Mouse (Mus musculus) myocyte (in vitro differentiated cells): ENCODE data around the gene Dync1h1. TPM values are rescaled to one million over a fixed set of nuclear protein-coding genes. Genes with fewer than 3 reads are reported as not detected.
A peak's percentile ranks its signal among the peaks of the same experiment; 100 is the strongest.
"Not testable (repeated sequence)": the region's sequence is repeated elsewhere in the genome, so short reads cannot be mapped to it uniquely, and the experiment has no call there.

Experiments
- H3K27me3 ChIP-seq: one replicate; pipeline ENCODE4 v1.6.1; 2011; ENCODE audit not compliant: control insufficient read depth, insufficient read depth, insufficient read length
- H3K36me3 ChIP-seq: one replicate; pipeline ENCODE4 v1.6.1; 2011; ENCODE audit not compliant: control insufficient read depth, insufficient read depth
- H3K4me2 ChIP-seq: one replicate; pipeline ENCODE4 v1.6.1; 2011; ENCODE audit warnings: low read depth, control low read depth
- H3K4me3 ChIP-seq: one replicate; pipeline ENCODE4 v1.5.1; 2011; ENCODE audit warnings: mild to moderate bottlenecking, control low read depth, moderate library complexity
- H3K79me2 ChIP-seq: one replicate; pipeline ENCODE4 v1.6.1; 2011; ENCODE audit not compliant: control insufficient read depth, insufficient read depth
- H3ac ChIP-seq: one replicate; pipeline ENCODE4 v1.6.1; 2011; ENCODE audit not compliant: control insufficient read depth, insufficient read length
- CEBPB ChIP-seq: IDR thresholded peaks from 2 replicates; pipeline ENCODE4 v1.6.1; 2011; ENCODE audit warnings: mild to moderate bottlenecking, moderate library complexity; ENCODE audit not compliant: poor library complexity, insufficient read depth, severe bottlenecking
- E2F4 ChIP-seq: IDR thresholded peaks from one replicate; pipeline ENCODE4 v1.6.1; 2011; ENCODE audit warnings: mild to moderate bottlenecking, control low read depth, moderate library complexity; ENCODE audit not compliant: insufficient read depth
- MAX ChIP-seq: IDR thresholded peaks from one replicate; pipeline ENCODE4 v1.6.1; 2011; ENCODE audit warnings: low read depth, mild to moderate bottlenecking, control low read depth
- MYOD1 ChIP-seq, 3 experiments: IDR thresholded peaks; one replicate each; pipeline ENCODE4 v1.6.1; 2011; ENCODE audit warnings: control low read depth in 2 of 3, low read depth in 2 of 3, mild to moderate bottlenecking in 2 of 3, moderate library complexity in 1 of 3; ENCODE audit not compliant: insufficient read length in 2 of 3, control insufficient read depth in 1 of 3
- MYOG ChIP-seq, 3 experiments: IDR thresholded peaks; one replicate each; pipeline ENCODE4 v1.6.1; 2011; ENCODE audit warnings: control low read depth in 2 of 3, low read depth in 2 of 3, mild to moderate bottlenecking in 2 of 3; ENCODE audit not compliant: insufficient read length in 2 of 3, control insufficient read depth in 1 of 3, insufficient read depth in 1 of 3
- POLR2A ChIP-seq: IDR thresholded peaks from one replicate; pipeline ENCODE4 v1.6.1; 2011; ENCODE audit warnings: low read depth, mild to moderate bottlenecking, control low read depth, moderate library complexity; ENCODE audit not compliant: insufficient read length
- POLR2AphosphoS2 ChIP-seq: IDR thresholded peaks from one replicate; pipeline ENCODE4 v1.6.1; 2011; ENCODE audit warnings: low read depth, control low read depth; ENCODE audit not compliant: insufficient read length
- REST ChIP-seq: IDR thresholded peaks from one replicate; pipeline ENCODE4 v1.6.1; 2011; ENCODE audit warnings: mild to moderate bottlenecking, control low read depth, moderate library complexity; ENCODE audit not compliant: insufficient read depth, insufficient read length
- SRF ChIP-seq: IDR thresholded peaks from one replicate; pipeline ENCODE4 v1.6.1; 2011; ENCODE audit warnings: low read depth; ENCODE audit not compliant: control insufficient read depth, insufficient read length
- TCF12 ChIP-seq: IDR thresholded peaks from one replicate; pipeline ENCODE4 v1.6.1; 2011; ENCODE audit warnings: mild to moderate bottlenecking, control low read depth; ENCODE audit not compliant: poor library complexity, insufficient read depth, severe bottlenecking
- TCF3 ChIP-seq: IDR thresholded peaks from one replicate; pipeline ENCODE4 v1.6.1; 2011; ENCODE audit warnings: low read depth, control low read depth; ENCODE audit not compliant: insufficient read length
- USF1 ChIP-seq: IDR thresholded peaks from one replicate; pipeline ENCODE4 v1.6.1; 2011; ENCODE audit warnings: low read depth, mild to moderate bottlenecking, control low read depth, moderate library complexity
- polyA plus RNA-seq: library from polyadenylated mRNA; unstranded; fragments of >200 nt; fragmentation: generic; extraction: Trizol; gene quantifications from one replicate; pipeline ENCODE4 v1.2.1, GENCODE M21; 2012; ENCODE audit warnings: missing spikeins

The Dync1h1 gene
- polyA plus RNA-seq, 1 experiment: 128 TPM

DNA sequence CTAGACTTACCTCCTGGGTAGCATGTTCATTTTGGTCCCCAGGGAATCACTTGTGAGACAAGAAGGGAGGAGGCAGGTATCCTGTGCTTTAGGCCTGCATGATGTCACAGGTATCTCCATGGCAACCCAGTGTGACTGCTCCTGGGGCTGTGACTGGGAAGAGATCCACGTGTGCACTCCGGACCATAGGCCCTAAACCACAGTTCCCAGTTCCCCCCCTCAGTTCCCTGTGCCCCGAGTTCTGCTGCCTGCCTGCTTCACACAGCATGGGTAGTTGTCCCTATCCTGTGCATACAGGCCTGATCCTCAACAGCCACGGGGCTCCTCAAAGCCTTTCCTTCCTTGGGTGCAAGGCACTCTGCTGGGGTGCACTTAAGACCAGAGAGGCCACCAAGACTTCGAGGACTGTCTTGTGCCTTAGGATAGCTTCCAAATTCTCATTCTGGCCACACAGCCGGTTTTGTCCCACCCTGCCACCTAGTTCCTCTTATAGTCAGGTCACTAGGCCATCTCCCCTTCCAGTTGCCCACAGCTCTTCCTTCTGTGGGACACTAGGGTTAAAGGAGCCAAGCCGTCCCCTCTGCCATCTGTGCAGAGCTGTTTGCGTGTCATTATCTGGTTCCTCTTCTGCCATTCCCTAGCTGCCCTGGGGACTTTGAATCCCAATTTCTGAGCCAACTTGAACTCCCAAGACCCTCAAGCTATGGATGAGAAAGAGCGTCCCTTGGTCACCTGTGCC lies 81.5 kb downstream of the Dync1h1 start, which contains the start of gene 1700001K19Rik:
Gene 1700001K19Rik (minus strand): TSS at position 59 of the 739 bp plus-strand sequence.
- H3K4me3 ChIP-seq: no peak within 1 kb of the TSS

DNA sequence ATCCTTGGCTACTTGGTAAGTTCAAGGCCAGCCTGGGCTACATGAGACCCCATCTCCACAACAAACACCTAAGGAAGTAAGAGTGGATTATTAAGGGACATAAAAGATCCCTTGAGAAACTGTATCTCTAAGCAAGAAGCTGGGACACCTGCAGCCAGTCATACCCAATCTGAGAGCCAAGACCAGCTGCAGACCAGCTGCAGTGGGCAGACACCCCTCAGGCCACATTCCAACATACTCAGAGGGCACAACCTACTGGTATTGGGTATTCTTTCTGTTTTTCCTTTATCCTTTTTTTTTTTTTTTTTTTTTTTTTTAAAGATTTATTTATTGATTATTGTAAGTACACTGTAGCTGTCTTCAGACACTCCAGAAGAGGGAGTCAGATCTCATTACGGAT lies 82.3 kb downstream of the Dync1h1 start:
- no peaks in the 10 kb centered on the region for H3K36me3 ChIP-seq
- H3K79me2 ChIP-seq: no peaks in the 10 kb centered on the region
- H3ac ChIP-seq: no peak overlapping the region
- no peaks in the 10 kb centered on the region for H3K27me3 ChIP-seq
- H3K4me3 ChIP-seq: no peak overlapping the region
- H3K4me2 ChIP-seq: no peak overlapping the region
- TF ChIP-seq USF1 (no peak), POLR2A (no peak), MAX (no peak), CEBPB (no peak), TCF12 (peak; percentile 29), POLR2AphosphoS2 (no peak), MYOD1 (IDR thresholded peaks at IDR 0.05; ENCODE audit: control insufficient read depth in 1 of 3, insufficient read length in 2 of 3, low read depth in 2 of 3) (peak; percentile 45 to 84 (median 73)), MYOG (IDR thresholded peaks at IDR 0.05; ENCODE audit: control insufficient read depth in 1 of 3, insufficient read depth in 1 of 3, insufficient read length in 2 of 3, low read depth in 2 of 3) (peak; percentile 15 to 54 (median 26)), TCF3 (peak; percentile 65), SRF (no peak), E2F4 (no peak), REST (no peak)

More for the DNA sequence above, 81.5 kb downstream of the Dync1h1 start, which contains the start of gene 1700001K19Rik:
- Histone ChIP-seq H3K36me3 (no peaks in the 10 kb centered on the region), H3ac (no peak within 1 kb of the TSS), H3K79me2 (no peaks in the 10 kb centered on the region), H3K4me2 (no peak within 1 kb of the TSS), H3K27me3 (no peaks in the 10 kb centered on the region)
- TF ChIP-seq POLR2AphosphoS2: no peak
- TF ChIP-seq TCF12: no peak
- TF ChIP-seq POLR2A: no peak
- no peak for TF ChIP-seq TCF3
- no peak for TF ChIP-seq USF1

GRCm38 (mm10) chr12:110687894-110688734 lies 86.9 kb downstream of the Dync1h1 start:
- no peaks in the 10 kb centered on the region for H3K27me3 ChIP-seq
- peaks cover 28% of the 10 kb centered on the region for H3K36me3 ChIP-seq
- no peak overlapping the region for H3K4me3 ChIP-seq
- no peak overlapping the region for H3ac ChIP-seq
- H3K4me2 ChIP-seq: peak overlapping the region; percentile 41
- TF ChIP-seq POLR2A (peak; percentile 14), REST (no peak), USF1 (peak; percentile 39), E2F4 (no peak), MYOG (IDR thresholded peaks at IDR 0.05; ENCODE audit: control insufficient read depth in 1 of 3, insufficient read depth in 1 of 3, insufficient read length in 2 of 3, low read depth in 2 of 3) (peak in 1 of 3 experiments; percentile 74), MYOD1 (IDR thresholded peaks at IDR 0.05; ENCODE audit: control insufficient read depth in 1 of 3, insufficient read length in 2 of 3, low read depth in 2 of 3) (peak in 2 of 3 experiments; percentile 44 to 62), POLR2AphosphoS2 (peak; percentile 72), TCF3 (no peak)
- no peaks in the 10 kb centered on the region for H3K79me2 ChIP-seq

DNA sequence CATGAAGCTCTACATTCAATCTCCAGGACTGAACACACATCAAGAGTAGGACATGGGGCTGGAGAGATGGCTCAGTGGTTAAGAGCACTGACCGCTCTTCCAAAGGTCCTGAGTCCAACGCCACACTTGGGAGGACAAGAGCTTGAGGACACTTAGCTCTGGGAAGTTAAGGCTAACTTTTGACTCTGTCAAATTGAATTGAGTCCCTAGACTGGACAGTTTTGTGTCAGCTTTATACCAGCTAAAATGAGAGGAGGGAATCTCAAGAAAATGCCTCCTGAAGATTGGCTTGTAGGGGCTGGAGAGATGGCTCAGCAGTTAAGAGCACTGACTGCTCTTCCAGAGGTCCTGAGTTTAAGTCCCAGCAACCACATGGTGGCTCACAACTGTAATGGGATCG lies 87.7 kb downstream of the Dync1h1 start:
- not testable (repeated sequence) for H3K4me2 ChIP-seq, H3K4me3 ChIP-seq, H3ac ChIP-seq, H3K79me2 ChIP-seq, H3K27me3 ChIP-seq
- peaks cover 36% of the 10 kb centered on the region for H3K36me3 ChIP-seq
- TF ChIP-seq POLR2AphosphoS2: peak; percentile 63
